Mouse (Mus musculus) liver, adult 2 months (tissue): ENCODE data around the gene Mcfd2. TPM values are rescaled to one million over a fixed set of nuclear protein-coding genes. Genes with fewer than 3 reads are reported as not detected.

ENCODE experiments used
- DNase-seq: peaks from one replicate; pipeline ENCODE4 v3.0.0-alpha.2; 2011; ENCODE audit warnings: low read depth, low spot score; ENCODE audit errors: extremely low read depth
- H3K27ac ChIP-seq: fragments of 200-500 bp; replicated peaks from 2 replicates; pipeline ENCODE4 v1.5.1; 2012; ENCODE audit warnings: low read depth, mild to moderate bottlenecking, control low read depth, inconsistent platforms, low read length; ENCODE audit not compliant: insufficient read depth
- H3K27me3 ChIP-seq: fragments of 200-500 bp; 2 replicates; pipeline ENCODE4 v1.6.1; 2012; ENCODE audit warnings: mild to moderate bottlenecking, moderate library complexity, low read length, inconsistent platforms; ENCODE audit not compliant: control insufficient read depth, insufficient read depth
- H3K36me3 ChIP-seq: fragments of 200-500 bp; 2 replicates; pipeline ENCODE4 v1.6.1; 2012; ENCODE audit warnings: low read length, inconsistent platforms; ENCODE audit not compliant: control insufficient read depth, insufficient read depth
- H3K4me1 ChIP-seq: fragments of 200-500 bp; 2 replicates; pipeline ENCODE4 v1.6.1; 2011; ENCODE audit warnings: low read length; ENCODE audit not compliant: control insufficient read depth, insufficient read depth
- H3K4me3 ChIP-seq: fragments of 200-500 bp; 2 replicates; pipeline ENCODE4 v1.5.1; 2011; ENCODE audit warnings: low read depth, mild to moderate bottlenecking, control low read depth, low read length, moderate library complexity; ENCODE audit not compliant: insufficient read depth
- H3K79me2 ChIP-seq: fragments of 200-500 bp; 2 replicates; pipeline ENCODE4 v1.6.1; 2012; ENCODE audit warnings: inconsistent platforms, mild to moderate bottlenecking, low read length, moderate library complexity; ENCODE audit not compliant: control insufficient read depth, insufficient read depth
- H3K9ac ChIP-seq: fragments of 200-500 bp; 2 replicates; pipeline ENCODE4 v1.6.1; 2012; ENCODE audit warnings: low read depth, mild to moderate bottlenecking, control low read depth, inconsistent platforms, low read length
- CTCF ChIP-seq: fragments of 200-500 bp; IDR thresholded peaks from 2 replicates; pipeline ENCODE4 v1.5.1; 2011; ENCODE audit warnings: low read depth, low read length, control low read depth
- POLR2A ChIP-seq: fragments of 200-500 bp; IDR thresholded peaks from 2 replicates; pipeline ENCODE4 v1.6.1; 2011; ENCODE audit warnings: low read length, control low read depth; ENCODE audit not compliant: insufficient read depth; ENCODE audit errors: extremely low read depth
- WGBS: fragments of 180-500 bp; shearing (Covaris S2); methylation state at CpG from one replicate; pipeline ENCODE4 v1.1.7; 2018; 5-methylcytosine and 5-hydroxymethylcytosine counted together
- polyA plus RNA-seq: library from polyadenylated mRNA; depleted of rRNA; stranded (reverse); fragments of >200 nt; gene quantifications from 2 replicates; pipeline ENCODE4 v1.2.3, GENCODE M21; 2012
- total RNA-seq: library from RNA; depleted of rRNA; stranded (reverse); fragments of >200 nt; gene quantifications from 2 replicates; pipeline ENCODE4 v1.2.3, GENCODE M21; 2014

Gene Mcfd2
- total and polyA plus RNA-seq, 2 experiments = 231 to 263 TPM

GRCm38 (mm10) chr17:87295738-87296137, 30.0 kb upstream of the Mcfd2 start:
- TF ChIP-seq POLR2A (no peak), CTCF (no peak)
- peaks cover 30% of the 10 kb centered on the region for H3K79me2 ChIP-seq
- 0 out of 2 replicates have a peak overlapping the region, but pooled peaks have one; percentile 20 for H3K27ac ChIP-seq
- DNase-seq = no peak
- H3K36me3 ChIP-seq = peaks cover 6% of the 10 kb centered on the region; the same call in 1 of the 2 replicates
- 81% methylated on average over 7 of the region's 7 CpGs for WGBS
- H3K4me3 ChIP-seq = no peak overlapping the region
- H3K4me1 ChIP-seq = peaks cover 57% of the 10 kb centered on the region
- no peak overlapping the region for H3K9ac ChIP-seq
- H3K27me3 ChIP-seq = no peaks in the 10 kb centered on the region

DNA sequence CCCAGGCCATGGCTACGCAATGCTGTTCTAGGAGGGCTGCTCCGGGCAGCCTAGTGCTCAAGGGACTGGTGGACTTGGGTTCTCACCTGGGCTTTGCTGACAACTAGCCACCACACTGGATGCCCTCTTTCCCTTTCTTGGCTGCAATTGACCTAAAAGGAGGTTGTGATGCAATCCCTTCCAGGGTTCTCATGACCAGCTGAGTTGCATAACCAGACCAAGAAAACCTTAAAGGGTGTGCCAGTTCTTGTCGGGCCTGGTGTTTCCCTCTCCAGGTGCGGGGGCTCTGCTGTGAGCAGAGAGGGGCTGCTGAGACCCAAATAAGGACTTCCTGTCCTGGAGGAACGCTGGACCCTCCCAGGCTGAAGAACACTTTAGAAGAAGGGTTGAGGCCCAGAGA, 27.4 kb upstream of the Mcfd2 start:
- H3K79me2 ChIP-seq = peaks cover 19% of the 10 kb centered on the region; the same call in 1 of the 2 replicates
- H3K36me3 ChIP-seq = peaks cover 6% of the 10 kb centered on the region; the same call in 1 of the 2 replicates
- peak overlapping the region; percentile 89 for H3K27ac ChIP-seq
- peak; percentile 93 for DNase-seq
- no peak overlapping the region for H3K4me3 ChIP-seq
- H3K9ac ChIP-seq = 0 out of 2 replicates have a peak overlapping the region, but pooled peaks have one; percentile 5
- WGBS = 56% methylated on average over 5 of the region's 5 CpGs
- H3K4me1 ChIP-seq = peaks cover 66% of the 10 kb centered on the region
- TF ChIP-seq CTCF (no peak), POLR2A (no peak)
- no peaks in the 10 kb centered on the region for H3K27me3 ChIP-seq

DNA sequence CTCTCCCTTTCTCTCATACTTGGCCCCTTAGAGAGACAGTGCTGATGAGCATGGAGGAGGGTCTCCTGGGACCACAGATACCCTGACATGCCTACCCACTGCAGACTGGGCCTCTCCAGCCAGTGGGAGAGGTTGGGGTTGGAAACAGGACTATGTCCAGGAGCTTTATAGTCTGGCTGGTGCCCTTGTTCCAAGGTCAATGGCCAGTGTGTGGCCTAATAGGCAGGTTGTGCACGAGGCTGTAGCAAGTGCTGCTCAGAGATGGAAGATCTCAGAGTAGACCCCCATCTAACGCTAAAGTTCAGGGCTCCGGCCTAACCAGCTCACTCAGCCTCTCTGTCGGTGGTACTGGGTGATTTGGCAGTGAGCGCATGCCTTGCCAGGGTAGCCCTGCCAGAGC, 26.0 kb upstream of the Mcfd2 start:
- TF ChIP-seq POLR2A = no peak
- TF ChIP-seq CTCF = no peak
- Histone ChIP-seq H3K36me3 (peaks cover 6% of the 10 kb centered on the region; the same call in 1 of the 2 replicates), H3K27me3 (no peaks in the 10 kb centered on the region), H3K4me1 (peaks cover 70% of the 10 kb centered on the region), H3K27ac (peak overlapping the region; percentile 89), H3K79me2 (peaks cover 23% of the 10 kb centered on the region; the same call in 1 of the 2 replicates), H3K4me3 (no peak overlapping the region), H3K9ac (no peak overlapping the region)
- peak; percentile 66 for DNase-seq
- WGBS = 69% methylated on average over 5 of the region's 5 CpGs

DNA sequence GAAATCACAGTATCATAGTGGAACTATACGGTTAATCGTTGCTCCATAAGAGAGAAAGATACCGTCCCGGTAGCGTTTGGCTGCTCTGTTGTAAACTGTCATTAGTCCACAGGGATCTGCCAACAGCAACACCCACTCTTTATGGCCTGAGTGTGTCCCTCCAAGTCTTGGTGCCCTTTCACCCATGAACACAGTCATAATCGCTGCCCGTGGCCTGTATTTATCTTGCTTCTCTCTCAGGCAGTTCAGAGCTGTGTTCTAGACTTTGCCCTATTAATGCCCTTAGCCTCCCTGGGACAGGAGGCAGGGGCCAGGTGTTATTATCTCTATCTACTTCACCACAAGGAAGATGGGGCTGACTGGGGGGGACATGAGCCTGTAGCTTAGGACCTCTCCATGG, 25.3 kb upstream of the Mcfd2 start:
- H3K27me3 ChIP-seq = no peaks in the 10 kb centered on the region
- H3K27ac ChIP-seq = peak overlapping the region; percentile 94
- no peak overlapping the region for H3K4me3 ChIP-seq
- H3K36me3 ChIP-seq = peaks cover 6% of the 10 kb centered on the region; the same call in 1 of the 2 replicates
- no peak for TF ChIP-seq CTCF
- TF ChIP-seq POLR2A = no peak
- peaks cover 28% of the 10 kb centered on the region; the same call in 1 of the 2 replicates for H3K79me2 ChIP-seq
- DNase-seq = peak; percentile 99
- H3K9ac ChIP-seq = peak overlapping the region; percentile 14; the same call in 1 of the 2 replicates
- WGBS = 21% methylated on average over 7 of the region's 7 CpGs
- H3K4me1 ChIP-seq = peaks cover 70% of the 10 kb centered on the region

- TF ChIP-seq CTCF = no peak
- TF ChIP-seq POLR2A = no peak
- H3K9ac ChIP-seq = peak overlapping the region; percentile 38; the same call in 1 of the 2 replicates
- WGBS = 33% methylated on average over 5 of the region's 5 CpGs
- H3K79me2 ChIP-seq = peaks cover 34% of the 10 kb centered on the region; the same call in 1 of the 2 replicates
- peak overlapping the region; percentile 94 for H3K27ac ChIP-seq
- H3K36me3 ChIP-seq = peaks cover 6% of the 10 kb centered on the region; the same call in 1 of the 2 replicates
- H3K4me3 ChIP-seq = no peak overlapping the region
- H3K4me1 ChIP-seq = peaks cover 75% of the 10 kb centered on the region
- no peaks in the 10 kb centered on the region for H3K27me3 ChIP-seq
- peak; percentile 89 for DNase-seq
Observed at GRCm38 (mm10) chr17:87289367-87289766, 23.6 kb upstream of the Mcfd2 start.

DNA sequence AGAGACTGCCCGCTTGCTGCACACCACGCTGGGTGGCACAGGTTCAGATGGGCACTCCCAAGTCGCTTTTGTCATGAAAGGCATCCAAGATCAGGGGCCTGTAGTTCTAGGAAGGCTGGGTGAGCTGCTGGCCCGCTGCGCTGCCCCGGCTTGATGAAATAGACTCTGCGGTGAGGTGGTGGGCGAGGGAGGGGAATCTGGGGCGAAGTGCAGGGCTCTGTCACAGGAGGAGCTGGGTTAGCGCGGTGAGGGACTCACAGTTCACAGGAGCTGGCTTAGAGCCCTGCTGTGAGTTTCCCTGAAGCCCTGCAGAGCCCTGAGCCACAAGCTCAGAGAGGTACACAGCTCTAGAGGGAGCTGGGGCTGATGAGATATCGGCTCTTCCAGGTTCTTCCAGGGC, 22.4 kb upstream of the Mcfd2 start:
- peaks cover 2% of the 10 kb centered on the region; the same call in 1 of the 2 replicates for H3K36me3 ChIP-seq
- peaks cover 26% of the 10 kb centered on the region; the same call in 1 of the 2 replicates for H3K79me2 ChIP-seq
- peak; percentile 86 for DNase-seq
- peaks cover 68% of the 10 kb centered on the region for H3K4me1 ChIP-seq
- no peaks in the 10 kb centered on the region for H3K27me3 ChIP-seq
- peak overlapping the region; percentile 70 for H3K9ac ChIP-seq
- H3K27ac ChIP-seq = peak overlapping the region; percentile 94
- 27% methylated on average over 12 of the region's 12 CpGs for WGBS
- TF ChIP-seq CTCF (no peak), POLR2A (no peak)
- H3K4me3 ChIP-seq = peak overlapping the region; percentile 40; the same call in 1 of the 2 replicates
